Mouse (Mus musculus) heart, postnatal 0 days (tissue): Measurements from ENCODE around the gene Mast4.

Experiments used
- CTCF ChIP-seq: IDR thresholded peaks from 2 replicates; pipeline ENCODE4 v1.5.1; 2016; ENCODE audit warnings: antibody characterized with exemption, control low read depth, low read depth
- EP300 ChIP-seq: IDR thresholded peaks from 2 replicates; pipeline ENCODE4 v1.6.1; 2016; ENCODE audit warnings: antibody characterized with exemption, low read depth

DNA sequence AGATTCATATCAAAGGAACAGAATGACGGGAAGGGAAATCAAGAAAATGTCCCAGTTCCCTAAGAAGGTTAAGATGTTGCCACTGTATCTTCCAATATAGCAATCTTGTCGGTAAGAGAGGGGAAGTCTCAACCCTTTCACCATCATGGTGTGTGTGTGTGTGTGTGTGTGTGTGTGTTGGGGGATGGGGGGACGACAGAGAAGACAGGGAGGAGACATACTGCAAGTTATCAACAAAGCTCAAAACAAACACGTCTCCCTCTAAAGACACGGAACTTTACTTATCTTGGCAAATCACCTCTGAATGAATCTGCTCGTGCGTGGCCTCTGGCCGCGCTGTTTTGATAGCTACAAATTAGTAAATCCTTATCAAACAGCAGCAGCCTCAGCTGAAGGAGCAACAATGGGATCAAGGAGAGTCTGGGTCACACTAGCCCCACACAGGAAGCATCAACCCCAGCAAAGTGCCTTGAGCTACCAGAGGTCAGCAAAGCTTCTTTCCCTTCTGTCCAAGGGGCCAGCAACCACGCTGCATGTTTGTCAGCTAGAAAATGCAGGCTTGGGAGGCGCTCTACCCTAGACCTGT lies 113.7 kb downstream of the Mast4 start:
- TF ChIP-seq EP300 (no peak), CTCF (no peak)
